Mouse (Mus musculus): ENCODE measurements at regions not wholly inside any gene's neighbourhood (a gene's known extent, or its start where the extent isn't known, plus 50 kb on each side); places are given as distances from the start of the nearest gene placed in this dataset.

DNA sequence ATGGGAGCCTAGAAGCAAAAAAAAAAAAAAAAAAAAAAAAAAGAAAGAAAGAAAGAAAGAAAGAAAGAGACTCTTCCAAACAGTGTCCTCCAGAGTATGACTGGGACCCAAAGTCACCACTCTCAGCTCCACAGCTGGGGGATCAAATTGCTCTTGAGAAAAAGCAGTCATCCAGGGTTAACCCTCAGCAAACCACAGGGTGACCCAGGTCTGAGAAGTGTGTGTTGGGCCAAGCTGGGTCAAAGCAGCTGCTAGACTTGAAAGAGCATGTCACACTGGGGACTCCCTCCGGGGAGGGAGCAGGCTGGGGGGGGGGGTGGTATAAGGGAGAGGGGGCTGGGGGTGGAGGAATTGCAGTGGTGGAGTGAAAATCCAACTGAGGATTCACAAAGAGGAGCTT lies 206.3 kb downstream of the Cdc5l start:
- Histone ChIP-seq H3K4me2 (replicated peaks) (no peak overlapping the region), H3K4me3 (no peak overlapping the region), H3K36me3 (no peaks in the 10 kb centered on the region), H3K4me1 (peaks cover 12% of the 10 kb centered on the region; the same call in 1 of the 2 replicates), H3K9ac (replicated peaks) (no peak overlapping the region), H3K27ac (replicated peaks) (no peak overlapping the region), H3K27me3 (peaks cover 7% of the 10 kb centered on the region; the same call in 1 of the 2 replicates), H3K9me3 (no peaks in the 10 kb centered on the region)
- 0% methylated on average over 1 of the region's 1 CpGs for WGBS
- no peak for ATAC-seq (ENCODE audit: low FRiP score, low read depth)

DNA sequence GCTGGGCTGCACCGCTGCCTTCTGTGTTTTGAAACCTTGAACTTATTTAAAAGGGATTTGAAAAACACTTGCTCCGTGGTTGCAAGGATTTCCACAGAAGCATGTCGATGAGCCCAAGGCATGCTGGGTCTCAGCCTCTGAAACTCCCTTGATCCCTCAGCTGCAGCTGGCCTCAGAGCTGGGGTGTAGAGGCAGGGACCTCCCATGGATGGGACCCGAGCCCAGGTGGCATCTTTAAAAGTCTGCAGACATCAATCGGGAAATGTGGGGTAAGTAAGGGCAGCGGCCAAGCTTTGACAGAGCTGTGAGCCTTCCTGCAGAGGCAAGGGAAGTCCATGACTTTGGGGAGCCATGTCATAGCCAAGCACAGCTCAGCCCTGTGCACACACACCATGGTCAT lies 207.1 kb downstream of the Cdc5l start:
- ATAC-seq (ENCODE audit: low FRiP score, low read depth), result no peak
- 43% methylated on average over 6 of the region's 6 CpGs for WGBS

DNA sequence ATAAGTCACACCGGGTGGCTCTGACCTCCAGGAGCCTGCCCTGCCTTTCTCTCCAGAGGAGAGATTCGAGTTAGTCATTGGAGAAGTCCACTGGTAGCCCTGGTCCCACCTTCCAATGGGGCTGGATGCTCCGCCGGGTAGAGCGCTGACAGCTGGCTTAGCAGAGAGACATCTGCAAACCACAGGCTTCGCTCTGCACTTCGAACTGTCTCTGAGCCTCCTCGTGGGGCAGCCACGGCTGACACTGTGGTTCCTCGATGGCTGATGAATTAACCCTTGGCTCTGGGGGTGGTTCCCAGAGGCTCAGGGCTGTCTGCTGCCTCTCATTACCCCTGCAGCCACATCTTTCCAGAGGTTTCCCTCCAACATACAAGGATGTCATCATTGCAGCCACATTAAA lies 211.9 kb downstream of the Cdc5l start:
- WGBS, result 69% methylated on average over 10 of the region's 10 CpGs
- Histone ChIP-seq H3K36me3 (no peaks in the 10 kb centered on the region), H3K9ac (replicated peaks) (no peak overlapping the region), H3K4me2 (replicated peaks) (no peak overlapping the region), H3K27me3 (no peaks in the 10 kb centered on the region; the same call in none of the 2 replicates), H3K9me3 (no peaks in the 10 kb centered on the region), H3K27ac (replicated peaks) (no peak overlapping the region), H3K4me3 (no peak overlapping the region), H3K4me1 (peaks cover 7% of the 10 kb centered on the region; the same call in 1 of the 2 replicates)
- no peak for ATAC-seq (ENCODE audit: low FRiP score, low read depth)

More for the DNA sequence above, 207.1 kb downstream of the Cdc5l start:
- Histone ChIP-seq H3K4me1 (peaks cover 12% of the 10 kb centered on the region; the same call in 1 of the 2 replicates), H3K4me3 (no peak overlapping the region), H3K4me2 (replicated peaks) (no peak overlapping the region), H3K36me3 (no peaks in the 10 kb centered on the region), H3K27me3 (peaks cover 7% of the 10 kb centered on the region), H3K27ac (replicated peaks) (no peak overlapping the region), H3K9ac (replicated peaks) (no peak overlapping the region), H3K9me3 (no peaks in the 10 kb centered on the region)

DNA sequence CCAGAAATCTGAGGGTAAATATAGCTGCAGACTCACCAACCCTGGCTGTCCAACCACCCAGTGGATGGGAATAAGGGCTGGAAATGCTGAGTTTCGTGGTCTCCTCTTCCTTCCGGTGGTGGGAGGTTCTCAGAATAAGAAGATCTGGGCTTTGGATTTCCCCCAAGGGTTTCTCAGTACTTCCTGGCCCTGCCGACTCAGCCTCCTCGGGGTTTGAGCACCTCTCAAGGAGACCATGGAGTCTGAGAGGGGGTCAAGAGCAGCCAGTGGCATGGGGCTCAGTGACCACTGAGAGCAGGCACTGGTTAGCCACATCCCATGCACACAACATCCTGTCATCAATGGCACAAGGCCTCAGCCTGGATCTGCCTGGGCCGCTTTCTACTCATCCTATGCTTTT lies 216.4 kb downstream of the Cdc5l start:
- Histone ChIP-seq H3K4me3 (no peak overlapping the region), H3K9ac (replicated peaks) (no peak overlapping the region), H3K4me2 (replicated peaks) (no peak overlapping the region), H3K36me3 (no peaks in the 10 kb centered on the region), H3K27me3 (no peaks in the 10 kb centered on the region; the same call in 1 of the 2 replicates), H3K4me1 (0 out of 2 replicates have a peak, but pooled peaks cover 3% of the 10 kb centered on the region), H3K27ac (replicated peaks) (no peak overlapping the region), H3K9me3 (no peaks in the 10 kb centered on the region)
- ATAC-seq (ENCODE audit: low FRiP score, low read depth), result no peak
- 88% methylated on average over 5 of the region's 5 CpGs for WGBS

DNA sequence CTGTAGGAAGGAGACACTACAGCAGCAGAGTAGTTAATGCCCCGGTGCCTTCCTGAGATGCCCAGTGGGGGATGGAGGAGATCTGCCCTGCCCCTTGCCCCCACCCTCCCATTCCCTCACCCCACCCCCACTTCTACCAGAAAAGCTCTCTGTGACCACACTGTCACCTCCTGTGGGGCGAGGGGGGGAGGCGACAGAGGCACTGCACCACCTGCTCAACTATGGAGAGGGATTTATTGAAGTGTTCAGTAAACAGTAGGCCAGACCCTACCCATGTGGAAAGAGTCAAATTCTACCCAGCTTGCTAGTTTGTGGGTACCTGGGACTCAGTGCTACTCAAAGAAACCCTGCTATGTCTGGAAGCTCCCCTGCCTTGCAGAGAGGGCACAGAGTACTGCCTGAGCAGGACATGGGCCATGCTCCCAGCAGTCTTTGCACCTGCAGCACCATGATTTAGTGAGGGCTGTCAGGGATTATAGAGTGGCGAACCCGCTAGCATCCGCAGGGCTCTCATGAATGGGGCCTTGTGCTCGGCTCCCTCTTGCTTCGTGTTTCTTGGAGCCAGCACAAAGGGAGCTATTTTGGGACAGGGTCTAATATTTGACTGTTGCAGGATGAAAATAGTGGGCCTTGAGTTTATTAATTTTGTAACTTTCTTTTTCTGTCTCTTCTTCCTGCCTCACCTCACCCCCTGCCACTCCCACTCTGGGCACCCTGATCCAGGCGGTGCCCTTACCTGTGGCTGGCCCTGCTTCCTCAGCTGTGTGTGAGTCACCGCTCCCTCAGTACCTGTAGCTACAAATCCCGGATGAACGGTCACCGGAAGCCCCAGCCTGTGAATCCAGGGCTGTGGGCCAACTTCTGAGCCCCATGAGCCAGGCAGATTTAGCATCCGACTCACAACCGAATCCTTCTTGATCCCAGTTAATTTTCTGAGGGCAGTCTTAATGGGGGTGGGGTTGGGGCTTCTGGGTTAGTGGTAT lies 218.2 kb downstream of the Cdc5l start:
- H3K9ac ChIP-seq (replicated peaks), result no peak overlapping the region
- 0 out of 2 replicates have a peak, but pooled peaks cover 5% of the 10 kb centered on the region for H3K9me3 ChIP-seq
- H3K4me2 ChIP-seq (replicated peaks), result no peak overlapping the region
- 65% methylated on average over 15 of the region's 15 CpGs for WGBS
- H3K36me3 ChIP-seq, result no peaks in the 10 kb centered on the region
- H3K4me3 ChIP-seq, result no peak overlapping the region
- ATAC-seq (ENCODE audit: low FRiP score, low read depth), result peak; percentile 52; the same call in 1 of the 2 replicates
- H3K4me1 ChIP-seq, result 0 out of 2 replicates have a peak, but pooled peaks cover 3% of the 10 kb centered on the region
- no peak overlapping the region for H3K27ac ChIP-seq (replicated peaks)
- H3K27me3 ChIP-seq, result no peaks in the 10 kb centered on the region

DNA sequence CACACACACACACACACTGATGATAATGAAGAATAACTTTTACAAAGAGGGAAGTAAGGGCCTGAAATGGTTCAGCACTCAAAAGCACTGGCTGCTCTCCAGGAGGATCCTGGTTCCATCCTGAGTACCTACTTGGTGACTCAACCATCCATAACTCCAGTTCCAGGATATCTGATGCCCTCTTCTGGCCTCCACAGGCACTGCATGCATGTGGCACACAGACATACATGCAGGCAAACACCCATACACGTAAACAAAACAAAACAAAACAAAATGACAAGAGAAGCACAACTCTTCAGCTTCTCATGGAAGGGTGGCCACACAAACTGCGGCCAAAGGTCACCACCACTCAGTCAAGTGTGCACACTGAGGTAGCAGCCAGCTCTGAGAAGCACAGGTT lies 222.6 kb downstream of the Cdc5l start:
- Histone ChIP-seq H3K4me1 (peaks cover 12% of the 10 kb centered on the region; the same call in 1 of the 2 replicates), H3K4me2 (replicated peaks) (no peak overlapping the region), H3K4me3 (no peak overlapping the region), H3K27ac (replicated peaks) (no peak overlapping the region), H3K9me3 (0 out of 2 replicates have a peak, but pooled peaks cover 5% of the 10 kb centered on the region), H3K9ac (replicated peaks) (no peak overlapping the region), H3K27me3 (peaks cover 8% of the 10 kb centered on the region; the same call in 1 of the 2 replicates), H3K36me3 (no peaks in the 10 kb centered on the region)
- WGBS, result 88% methylated on average over 2 of the region's 2 CpGs
- no peak for ATAC-seq (ENCODE audit: low FRiP score, low read depth)

DNA sequence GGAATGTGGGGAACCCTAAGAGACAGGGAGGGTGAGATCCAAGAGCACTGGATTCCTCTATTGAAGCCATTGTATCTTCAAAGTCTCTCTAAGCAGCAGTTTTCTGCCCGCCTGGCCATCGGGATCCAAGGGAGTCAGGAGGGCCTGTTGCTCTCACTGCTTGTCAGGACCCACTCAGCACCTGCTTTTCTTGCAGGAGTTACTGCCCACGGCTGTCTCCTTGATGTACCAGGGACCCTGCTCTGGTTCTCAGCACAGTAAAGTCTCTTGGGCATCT lies 224.2 kb downstream of the Cdc5l start:
- ATAC-seq (ENCODE audit: low FRiP score, low read depth), result peak; percentile 61; the same call in 1 of the 2 replicates
- Histone ChIP-seq H3K27me3 (peaks cover 13% of the 10 kb centered on the region), H3K36me3 (no peaks in the 10 kb centered on the region), H3K4me1 (peaks cover 9% of the 10 kb centered on the region; the same call in 1 of the 2 replicates), H3K9me3 (0 out of 2 replicates have a peak, but pooled peaks cover 5% of the 10 kb centered on the region), H3K4me3 (no peak overlapping the region), H3K4me2 (replicated peaks) (no peak overlapping the region), H3K27ac (replicated peaks) (0 out of 2 replicates have a peak overlapping the region, but pooled peaks have one; percentile 2), H3K9ac (replicated peaks) (no peak overlapping the region)
- WGBS, result 51% methylated on average over 3 of the region's 3 CpGs

DNA sequence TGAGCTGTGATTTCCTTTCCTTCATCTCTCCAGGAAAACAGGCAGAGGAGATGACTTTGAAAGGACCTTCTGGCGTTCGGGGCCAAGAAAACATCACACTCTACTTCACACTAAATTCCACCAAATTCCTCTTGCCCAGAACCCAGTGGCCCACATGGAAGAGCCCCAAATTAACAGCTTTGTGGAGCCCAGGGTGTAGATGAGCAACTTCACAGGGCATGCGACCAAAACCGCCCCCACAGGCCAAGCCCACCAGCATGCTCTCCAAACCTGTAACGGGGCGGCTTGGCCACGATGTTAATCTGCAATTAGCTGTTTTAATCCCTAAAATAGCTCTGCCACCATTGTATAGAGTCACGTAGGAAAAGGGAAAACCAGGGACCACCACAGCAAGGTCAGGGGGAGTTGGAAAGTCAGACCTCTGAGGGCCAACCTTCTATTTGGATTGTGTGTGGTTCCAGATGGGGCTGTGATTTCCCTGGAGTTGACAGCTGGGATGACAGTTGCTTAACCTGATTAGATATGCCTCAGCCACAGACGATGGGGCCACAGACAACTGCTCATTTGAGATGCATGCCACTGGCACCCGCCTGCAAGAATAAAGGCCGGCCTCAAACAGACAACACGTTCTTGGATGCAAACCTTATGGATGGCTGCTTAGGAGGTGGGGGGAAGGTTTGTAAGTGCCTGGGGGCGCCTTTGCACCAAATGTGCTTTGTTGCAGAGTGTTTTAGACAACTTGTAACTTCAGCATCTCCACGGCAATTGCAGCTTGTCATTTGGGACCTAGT lies 224.7 kb downstream of the Cdc5l start:
- H3K4me1 ChIP-seq, result peaks cover 9% of the 10 kb centered on the region; the same call in 1 of the 2 replicates
- H3K4me2 ChIP-seq (replicated peaks), result no peak overlapping the region
- 0 out of 2 replicates have a peak overlapping the region, but pooled peaks have one; percentile 2 for H3K27ac ChIP-seq (replicated peaks)
- WGBS, result 37% methylated on average over 14 of the region's 14 CpGs
- no peaks in the 10 kb centered on the region for H3K36me3 ChIP-seq
- 0 out of 2 replicates have a peak, but pooled peaks cover 5% of the 10 kb centered on the region for H3K9me3 ChIP-seq
- peaks cover 13% of the 10 kb centered on the region for H3K27me3 ChIP-seq
- no peak overlapping the region for H3K9ac ChIP-seq (replicated peaks)
- ATAC-seq (ENCODE audit: low FRiP score, low read depth), result peak; percentile 88
- no peak overlapping the region for H3K4me3 ChIP-seq

DNA sequence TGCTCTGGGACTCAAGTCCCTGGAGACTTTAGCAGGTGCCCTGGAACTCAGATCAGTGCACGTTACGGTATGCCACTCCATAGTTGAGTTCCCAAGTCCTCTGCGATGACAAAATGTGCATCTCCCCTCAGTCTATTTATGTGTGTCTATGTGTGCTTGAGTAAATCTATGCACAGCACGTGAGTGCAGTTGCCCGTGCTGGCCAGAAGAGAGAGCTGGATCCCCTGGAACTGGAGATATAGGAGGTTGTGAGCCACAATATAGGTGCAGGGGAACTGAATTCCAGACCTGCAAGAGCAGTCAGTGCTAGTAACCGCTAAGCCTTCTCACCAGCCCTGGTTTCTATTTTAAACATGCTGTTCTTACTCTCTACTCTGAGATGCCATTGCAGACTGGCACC lies 237.8 kb downstream of the Cdc5l start:
- H3K4me1 ChIP-seq, result no peaks in the 10 kb centered on the region
- ATAC-seq (ENCODE audit: low FRiP score, low read depth), result no peak
- H3K9me3 ChIP-seq, result 0 out of 2 replicates have a peak, but pooled peaks cover 3% of the 10 kb centered on the region
- WGBS, result 93% methylated on average over 6 of the region's 6 CpGs
- no peak overlapping the region for H3K27ac ChIP-seq (replicated peaks)
- no peak overlapping the region for H3K9ac ChIP-seq (replicated peaks)
- no peaks in the 10 kb centered on the region; the same call in 1 of the 2 replicates for H3K27me3 ChIP-seq
- no peaks in the 10 kb centered on the region for H3K36me3 ChIP-seq
- no peak overlapping the region for H3K4me3 ChIP-seq
- no peak overlapping the region for H3K4me2 ChIP-seq (replicated peaks)

DNA sequence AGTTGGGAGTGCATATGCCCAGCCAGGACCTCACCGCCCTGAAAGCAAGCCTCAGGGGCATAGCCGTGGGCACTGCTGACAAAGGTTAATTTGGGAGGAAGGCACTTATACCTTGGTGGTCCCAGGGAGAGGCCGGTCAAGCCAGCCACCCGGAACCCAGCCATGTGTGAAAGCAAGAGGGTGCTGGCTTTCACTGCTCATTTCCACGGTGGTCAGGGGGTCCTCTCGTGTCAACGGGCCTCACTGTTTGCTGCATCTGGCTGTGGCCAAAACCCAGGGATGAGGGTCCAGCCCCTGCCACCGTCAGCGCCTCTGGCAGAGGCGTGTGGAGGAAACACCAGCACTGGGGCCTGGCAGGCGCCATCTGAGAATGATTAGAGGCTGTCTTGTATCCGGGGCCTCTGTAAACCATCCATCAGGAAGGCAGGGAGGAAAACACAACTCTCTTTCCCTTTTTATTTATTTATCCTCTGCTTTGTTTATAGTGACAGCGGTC lies 238.7 kb downstream of the Cdc5l start:
- Histone ChIP-seq H3K4me1 (no peaks in the 10 kb centered on the region), H3K27ac (replicated peaks) (no peak overlapping the region), H3K9ac (replicated peaks) (no peak overlapping the region), H3K27me3 (peaks cover 4% of the 10 kb centered on the region; the same call in 1 of the 2 replicates), H3K4me2 (replicated peaks) (no peak overlapping the region), H3K9me3 (0 out of 2 replicates have a peak, but pooled peaks cover 3% of the 10 kb centered on the region), H3K4me3 (no peak overlapping the region), H3K36me3 (no peaks in the 10 kb centered on the region)
- no peak for ATAC-seq (ENCODE audit: low FRiP score, low read depth)
- 79% methylated on average over 13 of the region's 13 CpGs for WGBS

DNA sequence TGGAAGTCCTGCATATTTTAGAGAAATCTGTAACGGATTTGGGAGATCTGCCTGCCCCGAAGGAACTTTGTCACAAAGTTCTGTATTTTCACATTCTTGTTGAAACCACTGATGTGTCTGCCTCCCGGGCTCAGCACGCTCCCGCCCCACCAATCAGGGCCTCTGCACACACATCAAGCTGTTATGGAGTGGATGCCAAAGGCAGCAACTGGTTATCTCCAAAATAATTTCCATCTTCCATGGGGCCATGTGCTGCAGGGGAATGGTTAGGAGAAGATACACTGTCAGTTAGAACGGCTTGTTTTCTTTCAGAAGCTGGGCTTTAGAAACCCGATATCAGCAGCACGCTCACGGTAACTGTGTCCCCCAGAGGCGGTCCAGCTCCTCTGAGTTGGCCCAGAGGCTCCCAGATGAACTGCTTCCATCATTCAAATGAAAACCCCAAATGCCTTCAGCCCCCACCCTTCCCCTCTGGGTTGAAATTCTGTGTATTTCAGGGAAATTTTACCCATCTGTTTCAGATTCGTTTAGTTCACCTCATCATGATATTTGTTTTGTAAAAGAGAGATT lies 240.0 kb downstream of the Cdc5l start:
- 65% methylated on average over 11 of the region's 11 CpGs for whole genome bisulfite sequencing

More for the DNA sequence above, 240.0 kb downstream of the Cdc5l start:
- Histone ChIP-seq H3K9me3 (0 out of 2 replicates have a peak, but pooled peaks cover 3% of the 10 kb centered on the region), H3K27me3 (peaks cover 10% of the 10 kb centered on the region), H3K4me1 (no peaks in the 10 kb centered on the region), H3K4me3 (no peak overlapping the region), H3K9ac (replicated peaks) (no peak overlapping the region), H3K4me2 (replicated peaks) (no peak overlapping the region), H3K36me3 (no peaks in the 10 kb centered on the region), H3K27ac (replicated peaks) (no peak overlapping the region)
- no peak for ATAC-seq (ENCODE audit: low FRiP score, low read depth)
